Mouse (Mus musculus) natural killer cell, adult 2 months (primary cell): ENCODE data around the gene Dnajb2.

ENCODE experiments used
- DNase-seq, 2 experiments: peaks; one replicate each; pipeline ENCODE4 v3.0.0; 2022; ENCODE audit warnings: low spot score in 2 of 2

The Dnajb2 gene

DNA sequence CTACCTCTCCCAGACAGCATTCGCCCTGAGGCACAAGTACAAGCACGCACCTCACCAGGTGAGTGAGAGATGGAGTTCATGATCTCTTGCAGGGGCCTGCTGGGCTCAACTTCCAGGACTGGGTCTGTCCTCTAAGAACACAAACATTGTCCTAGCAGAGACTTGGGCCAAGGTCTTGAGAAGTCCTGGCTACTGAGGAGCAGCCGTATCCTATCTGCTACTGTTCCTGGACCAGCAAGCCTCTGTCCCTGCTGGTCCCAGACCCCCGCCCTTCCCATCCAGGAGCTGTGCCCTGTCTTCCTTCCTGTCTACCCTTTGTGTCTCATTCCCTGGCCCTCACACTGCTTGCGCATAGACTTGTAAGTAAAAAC, 57.1 kb downstream of the Dnajb2 start:
- no peak for DNase-seq

DNA sequence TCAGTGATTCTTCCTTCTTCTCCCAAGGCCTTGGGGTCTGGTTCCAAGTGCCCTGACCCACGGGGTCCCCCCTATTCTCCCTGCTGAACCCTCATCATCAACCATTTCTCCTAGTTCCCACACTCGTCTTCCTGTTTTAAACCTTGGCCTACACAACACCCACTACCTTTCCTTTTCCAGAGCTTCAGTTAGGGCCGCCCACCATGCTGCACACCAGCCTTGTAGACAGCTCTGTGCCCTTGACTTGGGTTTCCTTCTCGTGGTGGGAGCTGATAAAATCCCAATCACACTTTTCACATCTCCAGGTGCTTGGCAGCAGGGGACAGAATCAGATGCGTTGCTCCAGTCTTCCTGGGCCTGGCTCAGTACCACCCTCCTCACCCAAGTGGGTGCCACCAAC, 58.1 kb downstream of the Dnajb2 start:
- no peak for DNase-seq
